Mouse (Mus musculus): ENCODE data around the gene Tfr2. TPM values are rescaled to one million over a fixed set of nuclear protein-coding genes. Genes with fewer than 3 reads are reported as not detected.

Tfr2 gene
- polyA plus RNA-seq, 2 experiments: 1.3 to 2.1 TPM

DNA sequence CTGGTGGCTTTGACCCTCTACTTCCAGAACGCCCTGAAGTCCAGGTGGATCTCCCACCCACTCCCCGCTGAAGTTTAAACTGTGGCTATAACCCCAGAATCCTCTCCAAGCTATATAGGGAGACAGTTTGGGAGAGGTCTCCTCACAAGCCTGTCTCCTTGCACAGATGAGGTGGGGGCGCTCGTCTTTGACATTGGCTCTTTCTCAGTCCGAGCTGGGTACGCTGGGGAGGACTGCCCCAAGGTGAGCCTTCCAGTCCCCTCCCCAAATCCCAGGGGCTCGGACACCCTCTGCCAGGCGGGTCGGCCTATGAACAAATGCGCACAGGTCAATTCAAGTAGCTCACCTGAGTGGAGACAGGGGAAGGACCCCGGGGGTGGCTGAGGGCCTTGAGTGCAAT lies 15.7 kb upstream of the Tfr2 start:
- Histone ChIP-seq H3K9ac (ENCODE audit: low read depth, low read length, severe bottlenecking) (no peak overlapping the region), H3K4me2 (replicated peaks; ENCODE audit: low read depth, low read length, severe bottlenecking) (no peak overlapping the region), H3K27me3 (ENCODE audit: control insufficient read depth, insufficient read depth, low read length) (peaks cover 11% of the 10 kb centered on the region; the same call in 1 of the 2 replicates), H3K4me1 (ENCODE audit: control insufficient read depth, insufficient read depth, low read length) (no peaks in the 10 kb centered on the region), H3K4me3 (replicated peaks; ENCODE audit: low read length) (no peak overlapping the region), H3K36me3 (ENCODE audit: control insufficient read depth, insufficient read depth, low read length) (no peaks in the 10 kb centered on the region), H3K9me3 (ENCODE audit: control insufficient read depth, low read length) (no peaks in the 10 kb centered on the region), H3K27ac (replicated peaks; ENCODE audit: low read depth, low read length) (no peak overlapping the region)
- ATAC-seq (ENCODE audit: low FRiP score, low read depth): no peak
- DNase-seq (ENCODE audit: low spot score): no peak
- WGBS: 43% methylated on average over 11 of the region's 11 CpGs
- no peak for TF ChIP-seq POLR2A (IDR thresholded peaks at IDR 0.05; ENCODE audit: borderline replicate concordance, extremely low read depth, insufficient read depth, insufficient read length)

DNA sequence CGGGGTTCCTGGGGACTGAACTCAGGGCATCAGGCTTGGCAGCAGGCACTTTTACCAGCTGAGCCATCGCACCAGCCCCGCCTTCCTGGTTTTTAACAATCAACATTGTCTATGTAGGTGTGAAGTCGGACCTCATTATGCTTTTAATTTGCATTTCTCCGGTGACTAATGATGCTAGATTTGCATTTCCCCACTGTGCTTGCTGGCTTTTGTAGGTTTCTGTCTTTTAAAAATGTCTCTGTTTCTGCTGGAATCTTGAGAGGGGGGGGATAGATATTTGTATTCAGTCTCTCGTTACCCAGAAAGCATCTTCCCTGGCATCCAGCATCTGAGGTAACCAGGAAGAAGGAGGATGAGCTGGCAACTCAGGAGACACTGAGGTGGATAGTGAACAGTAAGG lies 8.1 kb upstream of the Tfr2 start:
- Histone ChIP-seq H3K27ac (replicated peaks; ENCODE audit: low read depth, low read length) (no peak overlapping the region), H3K4me1 (ENCODE audit: control insufficient read depth, insufficient read depth, low read length) (no peaks in the 10 kb centered on the region), H3K27me3 (ENCODE audit: control insufficient read depth, insufficient read depth, low read length) (no peaks in the 10 kb centered on the region), H3K9me3 (ENCODE audit: control insufficient read depth, low read length) (no peaks in the 10 kb centered on the region), H3K4me3 (replicated peaks; ENCODE audit: low read length) (no peak overlapping the region), H3K36me3 (ENCODE audit: control insufficient read depth, insufficient read depth, low read length) (no peaks in the 10 kb centered on the region), H3K4me2 (replicated peaks; ENCODE audit: low read depth, low read length, severe bottlenecking) (no peak overlapping the region), H3K9ac (ENCODE audit: low read depth, low read length, severe bottlenecking) (no peak overlapping the region)
- 68% methylated on average over 6 of the region's 6 CpGs for WGBS
- ATAC-seq (ENCODE audit: low FRiP score, low read depth): no peak
- DNase-seq (ENCODE audit: low spot score): no peak
- no peak for TF ChIP-seq POLR2A (IDR thresholded peaks at IDR 0.05; ENCODE audit: borderline replicate concordance, extremely low read depth, insufficient read depth, insufficient read length)

DNA sequence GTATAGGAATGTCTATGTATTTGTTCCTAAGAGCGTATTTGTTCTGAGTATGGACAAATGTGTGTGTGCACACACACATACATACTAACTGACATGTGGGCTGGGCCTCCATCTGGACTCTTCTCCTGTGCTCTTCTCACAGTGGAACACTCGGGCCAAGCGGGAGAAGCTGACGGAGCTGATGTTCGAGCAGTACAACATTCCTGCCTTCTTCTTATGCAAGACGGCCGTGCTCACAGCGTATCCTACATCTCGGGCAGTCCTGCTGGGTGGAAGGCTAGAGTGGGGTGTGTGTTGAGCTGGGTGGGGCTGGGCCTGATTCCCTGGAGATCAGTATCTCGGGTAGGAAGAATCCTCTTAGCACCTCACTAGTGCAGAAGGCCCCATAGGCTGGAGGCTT lies 6.7 kb upstream of the Tfr2 start:
- H3K4me1 ChIP-seq (ENCODE audit: control insufficient read depth, insufficient read depth, low read length): no peaks in the 10 kb centered on the region
- no peaks in the 10 kb centered on the region for H3K36me3 ChIP-seq (ENCODE audit: control insufficient read depth, insufficient read depth, low read length)
- H3K9me3 ChIP-seq (ENCODE audit: control insufficient read depth, low read length): no peaks in the 10 kb centered on the region
- H3K4me3 ChIP-seq (replicated peaks; ENCODE audit: low read length): no peak overlapping the region
- ATAC-seq (ENCODE audit: low FRiP score, low read depth): no peak
- no peaks in the 10 kb centered on the region for H3K27me3 ChIP-seq (ENCODE audit: control insufficient read depth, insufficient read depth, low read length)
- no peak overlapping the region for H3K4me2 ChIP-seq (replicated peaks; ENCODE audit: low read depth, low read length, severe bottlenecking)
- WGBS: 70% methylated on average over 10 of the region's 10 CpGs
- no peak for TF ChIP-seq POLR2A (IDR thresholded peaks at IDR 0.05; ENCODE audit: borderline replicate concordance, extremely low read depth, insufficient read depth, insufficient read length)
- DNase-seq (ENCODE audit: low spot score): no peak
- H3K27ac ChIP-seq (replicated peaks; ENCODE audit: low read depth, low read length): no peak overlapping the region
- H3K9ac ChIP-seq (ENCODE audit: low read depth, low read length, severe bottlenecking): no peak overlapping the region

DNA sequence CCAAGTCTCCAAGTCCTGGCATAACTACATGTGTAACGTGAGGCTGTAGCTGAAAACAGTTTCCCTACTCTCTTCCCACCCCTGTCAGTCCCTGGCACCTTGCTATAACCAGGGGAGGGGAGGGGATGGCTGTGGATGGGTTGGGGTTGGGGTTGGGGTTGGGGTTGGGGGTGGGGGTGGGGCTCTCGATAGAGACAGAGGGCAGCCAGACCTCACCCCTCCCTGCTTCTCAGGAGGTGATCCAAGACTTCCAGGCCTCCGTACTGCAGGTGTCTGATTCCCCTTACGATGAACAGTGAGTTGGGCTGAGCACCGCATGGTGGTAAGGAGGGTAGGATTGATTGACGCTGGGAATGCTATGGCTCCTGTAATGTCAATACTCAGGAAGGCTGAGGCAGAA lies 3.9 kb upstream of the Tfr2 start:
- H3K27me3 ChIP-seq (ENCODE audit: control insufficient read depth, insufficient read depth, low read length): no peaks in the 10 kb centered on the region
- no peak overlapping the region for H3K27ac ChIP-seq (replicated peaks; ENCODE audit: low read depth, low read length)
- H3K9me3 ChIP-seq (ENCODE audit: control insufficient read depth, low read length): no peaks in the 10 kb centered on the region
- no peak overlapping the region for H3K9ac ChIP-seq (ENCODE audit: low read depth, low read length, severe bottlenecking)
- no peak for TF ChIP-seq POLR2A (IDR thresholded peaks at IDR 0.05; ENCODE audit: borderline replicate concordance, extremely low read depth, insufficient read depth, insufficient read length)
- ATAC-seq (ENCODE audit: low FRiP score, low read depth) (no peak), DNase-seq (ENCODE audit: low spot score) (no peak)
- H3K4me2 ChIP-seq (replicated peaks; ENCODE audit: low read depth, low read length, severe bottlenecking): no peak overlapping the region
- no peak overlapping the region for H3K4me3 ChIP-seq (replicated peaks; ENCODE audit: low read length)
- no peaks in the 10 kb centered on the region for H3K36me3 ChIP-seq (ENCODE audit: control insufficient read depth, insufficient read depth, low read length)
- no peaks in the 10 kb centered on the region for H3K4me1 ChIP-seq (ENCODE audit: control insufficient read depth, insufficient read depth, low read length)
- WGBS: 63% methylated on average over 6 of the region's 6 CpGs

DNA sequence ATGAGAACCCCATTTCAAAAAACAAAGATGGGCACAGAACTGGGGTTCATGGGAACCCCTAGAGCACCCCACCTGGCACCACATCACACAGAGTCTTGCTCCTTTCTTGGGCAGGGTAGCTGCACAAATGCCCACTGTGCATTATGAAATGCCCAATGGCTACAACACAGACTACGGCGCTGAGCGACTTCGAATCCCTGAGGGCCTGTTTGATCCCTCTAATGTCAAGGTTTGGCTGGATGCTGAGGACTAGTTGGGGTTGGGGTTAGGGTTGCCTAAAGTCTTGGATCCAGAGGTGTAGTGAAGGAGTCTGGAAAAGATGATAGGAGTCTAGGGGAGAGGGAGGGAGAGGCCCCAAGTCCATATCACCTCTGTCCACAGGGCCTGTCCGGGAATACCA lies 3.2 kb upstream of the Tfr2 start:
- ATAC-seq (ENCODE audit: low FRiP score, low read depth): no peak
- no peaks in the 10 kb centered on the region for H3K36me3 ChIP-seq (ENCODE audit: control insufficient read depth, insufficient read depth, low read length)
- DNase-seq (ENCODE audit: low spot score): no peak
- no peak overlapping the region for H3K4me2 ChIP-seq (replicated peaks; ENCODE audit: low read depth, low read length, severe bottlenecking)
- WGBS: 94% methylated on average over 5 of the region's 5 CpGs
- H3K4me3 ChIP-seq (replicated peaks; ENCODE audit: low read length): no peak overlapping the region
- TF ChIP-seq POLR2A (IDR thresholded peaks at IDR 0.05; ENCODE audit: borderline replicate concordance, extremely low read depth, insufficient read depth, insufficient read length): no peak
- H3K27me3 ChIP-seq (ENCODE audit: control insufficient read depth, insufficient read depth, low read length): no peaks in the 10 kb centered on the region
- no peaks in the 10 kb centered on the region for H3K9me3 ChIP-seq (ENCODE audit: control insufficient read depth, low read length)
- H3K4me1 ChIP-seq (ENCODE audit: control insufficient read depth, insufficient read depth, low read length): no peaks in the 10 kb centered on the region
- no peak overlapping the region for H3K9ac ChIP-seq (ENCODE audit: low read depth, low read length, severe bottlenecking)
- H3K27ac ChIP-seq (replicated peaks; ENCODE audit: low read depth, low read length): no peak overlapping the region

DNA sequence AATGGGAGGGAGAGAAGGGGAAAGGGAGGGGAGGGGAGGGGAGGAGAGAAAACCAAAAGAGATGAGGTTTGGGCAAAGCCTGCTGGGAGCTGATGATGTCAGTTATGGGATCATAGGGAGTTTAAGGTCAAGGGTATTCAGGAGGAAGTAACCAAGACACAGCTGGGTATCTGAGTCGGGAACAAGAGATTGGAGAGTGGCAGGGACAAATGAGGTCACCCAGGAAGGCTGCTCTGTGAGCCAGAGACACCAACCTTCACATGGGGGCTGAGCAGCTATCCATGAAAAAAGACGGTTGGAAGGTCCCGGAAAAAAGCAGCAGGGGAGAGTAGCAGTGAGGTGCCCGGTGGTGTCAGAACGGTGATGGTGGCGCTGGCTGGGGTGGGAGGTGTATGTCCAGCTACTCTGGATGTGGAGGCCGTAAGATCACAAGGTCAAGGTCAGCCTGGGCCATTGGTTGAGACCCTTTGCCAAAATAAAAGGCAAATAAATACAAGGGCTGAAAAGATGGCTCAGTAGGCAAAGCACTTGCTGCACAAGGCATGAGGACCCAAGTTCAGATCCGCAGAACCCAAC lies 1.3 kb upstream of the Tfr2 start:
- H3K36me3 ChIP-seq (ENCODE audit: control insufficient read depth, insufficient read depth, low read length): no peaks in the 10 kb centered on the region
- no peak overlapping the region for H3K4me3 ChIP-seq (replicated peaks; ENCODE audit: low read length)
- H3K9ac ChIP-seq (ENCODE audit: low read depth, low read length, severe bottlenecking): no peak overlapping the region
- no peak for DNase-seq (ENCODE audit: low spot score)
- no peak for ATAC-seq (ENCODE audit: low FRiP score, low read depth)
- 85% methylated on average over 8 of the region's 8 CpGs for WGBS
- H3K27ac ChIP-seq (replicated peaks; ENCODE audit: low read depth, low read length): no peak overlapping the region
- H3K27me3 ChIP-seq (ENCODE audit: control insufficient read depth, insufficient read depth, low read length): no peaks in the 10 kb centered on the region
- H3K9me3 ChIP-seq (ENCODE audit: control insufficient read depth, low read length): no peaks in the 10 kb centered on the region
- no peaks in the 10 kb centered on the region for H3K4me1 ChIP-seq (ENCODE audit: control insufficient read depth, insufficient read depth, low read length)
- TF ChIP-seq POLR2A (IDR thresholded peaks at IDR 0.05; ENCODE audit: borderline replicate concordance, extremely low read depth, insufficient read depth, insufficient read length): no peak
- H3K4me2 ChIP-seq (replicated peaks; ENCODE audit: low read depth, low read length, severe bottlenecking): no peak overlapping the region

Data from limb, embryonic 14.5 days (tissue).